Mouse (Mus musculus) gastrocnemius, adult 2 months (tissue): ENCODE data around the gene Cwc15. TPM values are rescaled to one million over a fixed set of nuclear protein-coding genes. Genes with fewer than 3 reads are reported as not detected.
A peak's percentile ranks its signal among the peaks of the same experiment; 100 is the strongest.
"Not testable (repeated sequence)": the region's sequence is repeated elsewhere in the genome, so short reads cannot be mapped to it uniquely, and the experiment has no call there.

Source experiments
- DNase-seq: peaks from one replicate; pipeline ENCODE4 v3.0.0; 2022
- H3K27ac ChIP-seq: fragments of 200-600 bp; 2 replicates; pipeline ENCODE4 v1.8.1; 2022; ENCODE audit warnings: mild to moderate bottlenecking
- H3K4me3 ChIP-seq: fragments of 200-600 bp; 2 replicates; pipeline ENCODE4 v1.8.1; 2022; ENCODE audit warnings: mild to moderate bottlenecking, moderate library complexity
- CTCF ChIP-seq: fragments of 200-600 bp; IDR thresholded peaks from 2 replicates; pipeline ENCODE4 v1.8.1; 2022; ENCODE audit warnings: antibody characterized with exemption, mild to moderate bottlenecking, moderate library complexity
- intact Hi-C: fragments of 180-260 bp; cut with DNase I; formaldehyde crosslinking; loops from one replicate; pipeline ENCODE4 v1.15.1; 2025
- long read RNA-seq, 2 experiments: library from polyadenylated mRNA; stranded (forward); transcript quantifications; one replicate each; pipeline ENCODE4 v2.0.0; 2021
- total RNA-seq, 2 experiments: library from RNA; stranded (reverse); gene quantifications; 2 replicates each; pipeline ENCODE4 v1.2.3; 2021

The Cwc15 gene
- total RNA-seq: 100 to 1,000 TPM; 101 TPM
- long read RNA-seq, experiment 1, transcript Cwc15-202 (7 exons, 831 nt): minor isoform, 6 of 55 reads
- long read RNA-seq, experiment 1, transcript Cwc15-201 (7 exons, 1,111 nt): major isoform, 43 of 55 reads
- long read RNA-seq, experiment 1, partial matches to known transcripts: 5 of 55 reads
- long read RNA-seq, experiment 1, other reads (novel, unspliced or antisense): 0 of 55 reads
- long read RNA-seq, experiment 2, transcript Cwc15-201 (7 exons, 1,111 nt): major isoform, 46 of 58 reads
- long read RNA-seq, experiment 2, partial matches to known transcripts: 7 of 58 reads
- long read RNA-seq, experiment 2, other reads (novel, unspliced or antisense): 1 of 58 reads

GRCm38 (mm10) chr9:14500023-14500915 lies at the start of gene Cwc15, which contains the start of gene Kdm4d:
TSS of gene Cwc15 (plus strand) at chr9:14500617.
TSS of gene Kdm4d (minus strand) at chr9:14500482.
- peak within 1 kb of the TSS; percentile 91 for H3K27ac ChIP-seq
- no peak for TF ChIP-seq CTCF
- peak; percentile 94 for DNase-seq
- intact Hi-C loops: loop anchor here (5.0 kb wide), 2 partner anchors 287 to 673 kb away; partner anchors contain the start of genes Cep57 and Fam76b
- peak within 1 kb of the TSS; percentile 80 for H3K4me3 ChIP-seq

GRCm38 (mm10) chr9:14451120-14451519 lies 49.3 kb upstream of the Cwc15 start:
- intact Hi-C loops, H3K4me3 ChIP-seq, H3K27ac ChIP-seq, DNase-seq: not testable (repeated sequence)
- peak; percentile 13; the same call in 1 of the 2 replicates for TF ChIP-seq CTCF

GRCm38 (mm10) chr9:14456320-14456719 lies 44.1 kb upstream of the Cwc15 start:
- DNase-seq: no peak

GRCm38 (mm10) chr9:14462536-14462935 lies 37.9 kb upstream of the Cwc15 start:
- DNase-seq, intact Hi-C loops, H3K4me3 ChIP-seq, H3K27ac ChIP-seq: not testable (repeated sequence)

More at GRCm38 (mm10) chr9:14456320-14456719, 44.1 kb upstream of the Cwc15 start:
- intact Hi-C loops: no loop called here
- no peak for TF ChIP-seq CTCF
- H3K27ac ChIP-seq: no peak overlapping the region
- H3K4me3 ChIP-seq: no peak overlapping the region

- H3K4me3 ChIP-seq, H3K27ac ChIP-seq, DNase-seq, intact Hi-C loops: not testable (repeated sequence)
Observed at GRCm38 (mm10) chr9:14463668-14464067, 36.7 kb upstream of the Cwc15 start.

- DNase-seq: no peak
- Histone ChIP-seq H3K4me3 (no peak overlapping the region), H3K27ac (no peak overlapping the region)
- intact Hi-C loops: no loop called here
- TF ChIP-seq CTCF: no peak
Observed at GRCm38 (mm10) chr9:14498896-14499705, 1.3 kb upstream of the Cwc15 start.

- DNase-seq: no peak
- Histone ChIP-seq H3K4me3 (peak overlapping the region; percentile 80), H3K27ac (peak overlapping the region; percentile 91)
- no peak for TF ChIP-seq CTCF
- intact Hi-C loops: loop anchor here (5.0 kb wide), 2 partner anchors 286 to 674 kb away; partner anchors contain the start of genes Cep57 and Fam76b
Observed at GRCm38 (mm10) chr9:14500916-14501424, 553 bp downstream of the Cwc15 start.

GRCm38 (mm10) chr9:14512633-14513445 lies 12.4 kb downstream of the Cwc15 start:
- Histone ChIP-seq H3K4me3 (no peak overlapping the region), H3K27ac (no peak overlapping the region)
- intact Hi-C loops: loop anchor here (1.0 to 2.0 kb wide), 2 partner anchors 186 to 252 kb away; no protein-coding TSS in a partner anchor
- peak; percentile 75 for TF ChIP-seq CTCF
- DNase-seq: peak; percentile 45

- no peak for DNase-seq
- intact Hi-C loops: no loop called here
- no peak for TF ChIP-seq CTCF
- no peak overlapping the region for H3K4me3 ChIP-seq
- H3K27ac ChIP-seq: no peak overlapping the region
Observed at GRCm38 (mm10) chr9:14517296-14517695, 16.9 kb downstream of the Cwc15 start.

- intact Hi-C loops: no loop called here
- no peak for TF ChIP-seq CTCF
- no peak for DNase-seq
- Histone ChIP-seq H3K27ac (no peak overlapping the region), H3K4me3 (no peak overlapping the region)
Observed at GRCm38 (mm10) chr9:14518105-14518504, 17.7 kb downstream of the Cwc15 start.
